Mouse (Mus musculus) granulocyte monocyte progenitor cell, adult 5-6 weeks (primary cell): Measurements from ENCODE around the gene Smyd1. TPM values are rescaled to one million over a fixed set of nuclear protein-coding genes. Genes with fewer than 3 reads are reported as not detected.
"Not testable (repeated sequence)": the region's sequence is repeated elsewhere in the genome, so short reads cannot be mapped to it uniquely, and the experiment has no call there.

Experiments
- ATAC-seq: replicated peaks from 2 replicates; pipeline ENCODE4 v1.8.0; 2016; ENCODE audit warnings: mild to moderate bottlenecking, moderate TSS enrichment, inconsistent platforms; ENCODE audit not compliant: poor library complexity, severe bottlenecking
- total RNA-seq, 2 experiments: library from RNA; stranded (forward) in 1 of 2; stranded (reverse) in 1 of 2; fragments of 200-712, 200-1000 nt in 1 of 2; fragments of >200 nt in 1 of 2; fragmentation: Nextera tagmentation in 1 of 2; gene quantifications; 2 replicates each; pipeline ENCODE4 v1.2.3; 2014 to 2017

The Smyd1 gene
- not detected in 2 replicates for total RNA-seq (2014; fragmentation: Nextera tagmentation)
- not detected in 2 replicates for total RNA-seq (2017)

GRCm38 (mm10) chr6:71321826-71322283 lies at the start of gene Smyd1:
TSS of gene Smyd1 (minus strand) at chr6:71322233.
- ATAC-seq, result no peak

- no peak for ATAC-seq
Measured at GRCm38 (mm10) chr6:71371085-71371605, 49.1 kb upstream of the Smyd1 start.

- no peak for ATAC-seq
Measured at GRCm38 (mm10) chr6:71369416-71369815, 47.4 kb upstream of the Smyd1 start.

- no peak for ATAC-seq
Measured at GRCm38 (mm10) chr6:71363995-71364394, 42.0 kb upstream of the Smyd1 start.

- no peak for ATAC-seq
Measured at GRCm38 (mm10) chr6:71361156-71361670, 39.2 kb upstream of the Smyd1 start.

GRCm38 (mm10) chr6:71360751-71361150 lies 38.7 kb upstream of the Smyd1 start:
- ATAC-seq, result no peak

- ATAC-seq, result no peak
Measured at GRCm38 (mm10) chr6:71360221-71360620, 38.2 kb upstream of the Smyd1 start.

- no peak for ATAC-seq
Measured at GRCm38 (mm10) chr6:71357493-71357892, 35.5 kb upstream of the Smyd1 start.

GRCm38 (mm10) chr6:71353722-71354121 lies 31.7 kb upstream of the Smyd1 start:
- no peak for ATAC-seq

- ATAC-seq, result no peak
Measured at GRCm38 (mm10) chr6:71352866-71353427, 30.9 kb upstream of the Smyd1 start.

GRCm38 (mm10) chr6:71352201-71352600 lies 30.2 kb upstream of the Smyd1 start:
- ATAC-seq, result no peak

- no peak for ATAC-seq
Measured at GRCm38 (mm10) chr6:71351201-71351600, 29.2 kb upstream of the Smyd1 start.

GRCm38 (mm10) chr6:71348006-71348405 lies 26.0 kb upstream of the Smyd1 start:
- ATAC-seq, result no peak

GRCm38 (mm10) chr6:71341179-71341578 lies 19.1 kb upstream of the Smyd1 start:
- ATAC-seq, result no peak

- ATAC-seq, result no peak
Measured at GRCm38 (mm10) chr6:71339351-71339750, 17.3 kb upstream of the Smyd1 start.

- no peak for ATAC-seq
Measured at GRCm38 (mm10) chr6:71338941-71339340, 16.9 kb upstream of the Smyd1 start.

- no peak for ATAC-seq
Measured at GRCm38 (mm10) chr6:71337666-71338065, 15.6 kb upstream of the Smyd1 start.

- no peak for ATAC-seq
Measured at GRCm38 (mm10) chr6:71333578-71334273, 11.7 kb upstream of the Smyd1 start.

- ATAC-seq, result no peak
Measured at GRCm38 (mm10) chr6:71333031-71333430, 11.0 kb upstream of the Smyd1 start.

GRCm38 (mm10) chr6:71332236-71332965 lies 10.4 kb upstream of the Smyd1 start:
- ATAC-seq, result no peak

- ATAC-seq, result not testable (repeated sequence)
Measured at GRCm38 (mm10) chr6:71331491-71331890, 9.5 kb upstream of the Smyd1 start.
